Mouse (Mus musculus): ENCODE measurements around the gene Parp4. TPM values are rescaled to one million over a fixed set of nuclear protein-coding genes. Genes with fewer than 3 reads are reported as not detected.

Parp4 gene
- 10.1 TPM for polyA plus RNA-seq (2012; fragmentation: generic; extraction: Trizol)

- TF ChIP-seq MYOG (IDR thresholded peaks at IDR 0.05; ENCODE audit: control insufficient read depth in 1 of 3, insufficient read depth in 1 of 3, insufficient read length in 2 of 3, low read depth in 2 of 3) (peak in 1 of 3 experiments; percentile 52), MYOD1 (IDR thresholded peaks at IDR 0.05; ENCODE audit: control insufficient read depth in 1 of 3, insufficient read length in 2 of 3, low read depth in 2 of 3) (peak in 1 of 3 experiments; percentile 53), POLR2A (IDR thresholded peaks at IDR 0.05; ENCODE audit: insufficient read length, low read depth) (peak; percentile 96), CEBPB (IDR thresholded peaks at IDR 0.05; ENCODE audit: insufficient read depth, poor library complexity, severe bottlenecking) (no peak), POLR2AphosphoS2 (IDR thresholded peaks at IDR 0.05; ENCODE audit: insufficient read length, low read depth) (peak; percentile 93)
- H3ac ChIP-seq (ENCODE audit: control insufficient read depth, insufficient read length): peak within 1 kb of the TSS; percentile 13
- peak within 1 kb of the TSS; percentile 74 for H3K4me2 ChIP-seq (ENCODE audit: low read depth)
- no peaks in the 10 kb centered on the region for H3K36me3 ChIP-seq (ENCODE audit: control insufficient read depth, insufficient read depth)
- H3K79me2 ChIP-seq (ENCODE audit: control insufficient read depth, insufficient read depth): peaks cover 20% of the 10 kb centered on the region
- H3K27me3 ChIP-seq (ENCODE audit: control insufficient read depth, insufficient read depth, insufficient read length): no peaks in the 10 kb centered on the region
- H3K4me3 ChIP-seq: peak within 1 kb of the TSS; percentile 48
Measured at GRCm38 (mm10) chr14:56575416-56575815, at the start of gene Parp4, which contains the start of gene Cenpj. Parp4 (plus strand) TSS chr14:56575619. Cenpj (minus strand) TSS chr14:56575425.

GRCm38 (mm10) chr14:56530788-56531187 is 44.6 kb upstream of the Parp4 start:
- no peak overlapping the region for H3K4me3 ChIP-seq
- H3K4me2 ChIP-seq (ENCODE audit: low read depth): no peak overlapping the region
- H3K27me3 ChIP-seq (ENCODE audit: control insufficient read depth, insufficient read depth, insufficient read length): no peaks in the 10 kb centered on the region
- no peak for TF ChIP-seq MYOD1 (IDR thresholded peaks at IDR 0.05; ENCODE audit: control insufficient read depth in 1 of 3, insufficient read length in 2 of 3, low read depth in 2 of 3)
- no peak for TF ChIP-seq TCF12 (IDR thresholded peaks at IDR 0.05; ENCODE audit: insufficient read depth, poor library complexity, severe bottlenecking)
- no peak for TF ChIP-seq USF1 (IDR thresholded peaks at IDR 0.05; ENCODE audit: low read depth)
- no peak for TF ChIP-seq REST (IDR thresholded peaks at IDR 0.05; ENCODE audit: insufficient read depth, insufficient read length)
- TF ChIP-seq CEBPB (IDR thresholded peaks at IDR 0.05; ENCODE audit: insufficient read depth, poor library complexity, severe bottlenecking): no peak
- TF ChIP-seq MYOG (IDR thresholded peaks at IDR 0.05; ENCODE audit: control insufficient read depth in 1 of 3, insufficient read depth in 1 of 3, insufficient read length in 2 of 3, low read depth in 2 of 3): no peak
- no peak for TF ChIP-seq E2F4 (IDR thresholded peaks at IDR 0.05; ENCODE audit: insufficient read depth)
- TF ChIP-seq SRF (IDR thresholded peaks at IDR 0.05; ENCODE audit: control insufficient read depth, insufficient read length, low read depth): no peak
- TF ChIP-seq TCF3 (IDR thresholded peaks at IDR 0.05; ENCODE audit: insufficient read length, low read depth): no peak
- no peak for TF ChIP-seq MAX (IDR thresholded peaks at IDR 0.05; ENCODE audit: low read depth)
- TF ChIP-seq POLR2A (IDR thresholded peaks at IDR 0.05; ENCODE audit: insufficient read length, low read depth): no peak
- no peak for TF ChIP-seq POLR2AphosphoS2 (IDR thresholded peaks at IDR 0.05; ENCODE audit: insufficient read length, low read depth)
- no peaks in the 10 kb centered on the region for H3K79me2 ChIP-seq (ENCODE audit: control insufficient read depth, insufficient read depth)
- peaks cover 7% of the 10 kb centered on the region for H3K36me3 ChIP-seq (ENCODE audit: control insufficient read depth, insufficient read depth)
- H3ac ChIP-seq (ENCODE audit: control insufficient read depth, insufficient read length): no peak overlapping the region

- no peak overlapping the region for H3K4me2 ChIP-seq (ENCODE audit: low read depth)
- H3ac ChIP-seq (ENCODE audit: control insufficient read depth, insufficient read length): no peak overlapping the region
- peaks cover 9% of the 10 kb centered on the region for H3K36me3 ChIP-seq (ENCODE audit: control insufficient read depth, insufficient read depth)
- H3K4me3 ChIP-seq: no peak overlapping the region
- H3K79me2 ChIP-seq (ENCODE audit: control insufficient read depth, insufficient read depth): no peaks in the 10 kb centered on the region
- no peak for TF ChIP-seq MAX (IDR thresholded peaks at IDR 0.05; ENCODE audit: low read depth)
- no peak for TF ChIP-seq MYOG (IDR thresholded peaks at IDR 0.05; ENCODE audit: control insufficient read depth in 1 of 3, insufficient read depth in 1 of 3, insufficient read length in 2 of 3, low read depth in 2 of 3)
- no peak for TF ChIP-seq SRF (IDR thresholded peaks at IDR 0.05; ENCODE audit: control insufficient read depth, insufficient read length, low read depth)
- TF ChIP-seq TCF12 (IDR thresholded peaks at IDR 0.05; ENCODE audit: insufficient read depth, poor library complexity, severe bottlenecking): no peak
- no peak for TF ChIP-seq REST (IDR thresholded peaks at IDR 0.05; ENCODE audit: insufficient read depth, insufficient read length)
- no peak for TF ChIP-seq POLR2A (IDR thresholded peaks at IDR 0.05; ENCODE audit: insufficient read length, low read depth)
- no peak for TF ChIP-seq E2F4 (IDR thresholded peaks at IDR 0.05; ENCODE audit: insufficient read depth)
- TF ChIP-seq CEBPB (IDR thresholded peaks at IDR 0.05; ENCODE audit: insufficient read depth, poor library complexity, severe bottlenecking): no peak
- no peak for TF ChIP-seq TCF3 (IDR thresholded peaks at IDR 0.05; ENCODE audit: insufficient read length, low read depth)
- no peak for TF ChIP-seq POLR2AphosphoS2 (IDR thresholded peaks at IDR 0.05; ENCODE audit: insufficient read length, low read depth)
- TF ChIP-seq USF1 (IDR thresholded peaks at IDR 0.05; ENCODE audit: low read depth): no peak
- TF ChIP-seq MYOD1 (IDR thresholded peaks at IDR 0.05; ENCODE audit: control insufficient read depth in 1 of 3, insufficient read length in 2 of 3, low read depth in 2 of 3): no peak
- no peaks in the 10 kb centered on the region for H3K27me3 ChIP-seq (ENCODE audit: control insufficient read depth, insufficient read depth, insufficient read length)
Measured at GRCm38 (mm10) chr14:56544946-56545345, 30.5 kb upstream of the Parp4 start.

- no peak overlapping the region for H3K4me2 ChIP-seq (ENCODE audit: low read depth)
- H3ac ChIP-seq (ENCODE audit: control insufficient read depth, insufficient read length): no peak overlapping the region
- no peaks in the 10 kb centered on the region for H3K79me2 ChIP-seq (ENCODE audit: control insufficient read depth, insufficient read depth)
- TF ChIP-seq E2F4 (IDR thresholded peaks at IDR 0.05; ENCODE audit: insufficient read depth): no peak
- TF ChIP-seq MAX (IDR thresholded peaks at IDR 0.05; ENCODE audit: low read depth): no peak
- TF ChIP-seq SRF (IDR thresholded peaks at IDR 0.05; ENCODE audit: control insufficient read depth, insufficient read length, low read depth): no peak
- TF ChIP-seq CEBPB (IDR thresholded peaks at IDR 0.05; ENCODE audit: insufficient read depth, poor library complexity, severe bottlenecking): no peak
- TF ChIP-seq POLR2AphosphoS2 (IDR thresholded peaks at IDR 0.05; ENCODE audit: insufficient read length, low read depth): no peak
- no peak for TF ChIP-seq TCF3 (IDR thresholded peaks at IDR 0.05; ENCODE audit: insufficient read length, low read depth)
- no peak for TF ChIP-seq REST (IDR thresholded peaks at IDR 0.05; ENCODE audit: insufficient read depth, insufficient read length)
- no peak for TF ChIP-seq POLR2A (IDR thresholded peaks at IDR 0.05; ENCODE audit: insufficient read length, low read depth)
- TF ChIP-seq MYOG (IDR thresholded peaks at IDR 0.05; ENCODE audit: control insufficient read depth in 1 of 3, insufficient read depth in 1 of 3, insufficient read length in 2 of 3, low read depth in 2 of 3): no peak
- TF ChIP-seq USF1 (IDR thresholded peaks at IDR 0.05; ENCODE audit: low read depth): no peak
- TF ChIP-seq MYOD1 (IDR thresholded peaks at IDR 0.05; ENCODE audit: control insufficient read depth in 1 of 3, insufficient read length in 2 of 3, low read depth in 2 of 3): no peak
- TF ChIP-seq TCF12 (IDR thresholded peaks at IDR 0.05; ENCODE audit: insufficient read depth, poor library complexity, severe bottlenecking): no peak
- no peaks in the 10 kb centered on the region for H3K27me3 ChIP-seq (ENCODE audit: control insufficient read depth, insufficient read depth, insufficient read length)
- peaks cover 9% of the 10 kb centered on the region for H3K36me3 ChIP-seq (ENCODE audit: control insufficient read depth, insufficient read depth)
- H3K4me3 ChIP-seq: no peak overlapping the region
Measured at GRCm38 (mm10) chr14:56545491-56545890, 29.9 kb upstream of the Parp4 start.

All from myocyte (in vitro differentiated cells).